Mouse (Mus musculus) forebrain, embryonic 15.5 days (tissue): ENCODE measurements around the gene Camk2g. TPM values are rescaled to one million over a fixed set of nuclear protein-coding genes. Genes with fewer than 3 reads are reported as not detected.

Source experiments
- ATAC-seq: fragments of 200-750 bp; cut with Nextera tagmentation; replicated peaks from 2 replicates; pipeline ENCODE4 v1.8.0; 2017; ENCODE audit warnings: mild to moderate bottlenecking, moderate TSS enrichment, moderate library complexity
- H3K27ac ChIP-seq: fragments of 300-500 bp; sonication (generic); replicated peaks from 2 replicates; pipeline ENCODE4 v1.5.1; 2015; ENCODE audit warnings: mild to moderate bottlenecking, inconsistent platforms
- H3K27me3 ChIP-seq: fragments of 300-500 bp; sonication (generic); 2 replicates; pipeline ENCODE4 v1.6.1; 2015; ENCODE audit warnings: inconsistent platforms
- H3K36me3 ChIP-seq: fragments of 300-500 bp; sonication (generic); 2 replicates; pipeline ENCODE4 v1.6.1; 2015; ENCODE audit warnings: mild to moderate bottlenecking, inconsistent platforms
- H3K4me1 ChIP-seq: fragments of 300-500 bp; sonication (generic); 2 replicates; pipeline ENCODE4 v1.6.1; 2015; ENCODE audit warnings: inconsistent platforms
- H3K4me2 ChIP-seq: fragments of 300-500 bp; sonication (generic); replicated peaks from 2 replicates; pipeline ENCODE4 v1.6.1; 2015; ENCODE audit warnings: mild to moderate bottlenecking, inconsistent platforms
- H3K4me3 ChIP-seq: fragments of 300-500 bp; sonication (generic); 2 replicates; pipeline ENCODE4 v1.5.1; 2015; ENCODE audit warnings: mild to moderate bottlenecking, inconsistent platforms
- H3K9ac ChIP-seq: fragments of 300-500 bp; sonication (generic); replicated peaks from 2 replicates; pipeline ENCODE4 v1.6.1; 2015; ENCODE audit warnings: mild to moderate bottlenecking, inconsistent platforms
- H3K9me3 ChIP-seq: fragments of 300-500 bp; sonication (generic); 2 replicates; pipeline ENCODE4 v1.6.1; 2016; ENCODE audit warnings: inconsistent platforms
- WGBS: fragments of 180-500 bp; shearing (Covaris S2); methylation state at CpG from one replicate; pipeline ENCODE4 v1.1.7; 2015; ENCODE audit warnings: mixed read lengths; 5-methylcytosine and 5-hydroxymethylcytosine counted together
- polyA plus RNA-seq: library from polyadenylated mRNA; unstranded; fragments of >200 nt; fragmentation: Nextera tagmentation; extraction: Ambion mirVana; gene quantifications from 2 replicates; pipeline ENCODE4 v1.2.1, GENCODE M21; 2015

Gene Camk2g
- polyA plus RNA-seq, 1 experiment from 2014 or later, result 95.6 TPM

- Histone ChIP-seq H3K4me3 (peak overlapping the region; percentile 75), H3K27me3 (no peaks in the 10 kb centered on the region), H3K4me2 (peak overlapping the region; percentile 78), H3K9me3 (no peaks in the 10 kb centered on the region), H3K27ac (no peak overlapping the region), H3K9ac (peak overlapping the region; percentile 90), H3K36me3 (peaks cover 35% of the 10 kb centered on the region), H3K4me1 (peaks cover 15% of the 10 kb centered on the region)
- no peak for ATAC-seq
- WGBS, result 51% methylated on average over 12 of the region's 12 CpGs
Observed at GRCm38 (mm10) chr14:20733041-20733951, 60.6 kb downstream of the Camk2g start.

GRCm38 (mm10) chr14:20730853-20731602 is 62.9 kb downstream of the Camk2g start:
- 91% methylated on average over 9 of the region's 9 CpGs for WGBS
- no peak overlapping the region for H3K4me2 ChIP-seq
- no peaks in the 10 kb centered on the region for H3K27me3 ChIP-seq
- H3K9ac ChIP-seq, result no peak overlapping the region
- H3K27ac ChIP-seq, result no peak overlapping the region
- H3K4me1 ChIP-seq, result peaks cover 15% of the 10 kb centered on the region
- H3K36me3 ChIP-seq, result peaks cover 45% of the 10 kb centered on the region
- ATAC-seq, result no peak
- no peak overlapping the region for H3K4me3 ChIP-seq
- no peaks in the 10 kb centered on the region for H3K9me3 ChIP-seq

- Histone ChIP-seq H3K4me2 (no peak overlapping the region), H3K27me3 (no peaks in the 10 kb centered on the region), H3K9me3 (no peaks in the 10 kb centered on the region), H3K4me3 (no peak overlapping the region), H3K27ac (no peak overlapping the region), H3K9ac (no peak overlapping the region), H3K36me3 (peaks cover 51% of the 10 kb centered on the region), H3K4me1 (peaks cover 12% of the 10 kb centered on the region)
- no peak for ATAC-seq
- whole genome bisulfite sequencing, result 93% methylated on average over 9 of the region's 9 CpGs
Observed at GRCm38 (mm10) chr14:20729871-20730270, 64.0 kb downstream of the Camk2g start.

GRCm38 (mm10) chr14:20725660-20726339 is 68.1 kb downstream of the Camk2g start:
- no peaks in the 10 kb centered on the region for H3K9me3 ChIP-seq
- H3K4me3 ChIP-seq, result no peak overlapping the region
- no peak for ATAC-seq
- no peak overlapping the region for H3K27ac ChIP-seq
- WGBS, result 88% methylated on average over 6 of the region's 6 CpGs
- H3K4me2 ChIP-seq, result no peak overlapping the region
- no peak overlapping the region for H3K9ac ChIP-seq
- no peaks in the 10 kb centered on the region for H3K27me3 ChIP-seq
- H3K4me1 ChIP-seq, result no peaks in the 10 kb centered on the region
- peaks cover 84% of the 10 kb centered on the region for H3K36me3 ChIP-seq

- Histone ChIP-seq H3K27ac (no peak overlapping the region), H3K9ac (no peak overlapping the region), H3K27me3 (no peaks in the 10 kb centered on the region), H3K4me3 (no peak overlapping the region), H3K4me2 (no peak overlapping the region), H3K36me3 (peaks cover 85% of the 10 kb centered on the region), H3K4me1 (no peaks in the 10 kb centered on the region), H3K9me3 (no peaks in the 10 kb centered on the region)
- WGBS, result 20% methylated on average over 5 of the region's 5 CpGs
- ATAC-seq, result peak; percentile 49
Observed at GRCm38 (mm10) chr14:20724043-20724442, 69.8 kb downstream of the Camk2g start.

- ATAC-seq, result no peak
- H3K4me1 ChIP-seq, result no peaks in the 10 kb centered on the region
- H3K4me3 ChIP-seq, result no peak overlapping the region
- H3K27ac ChIP-seq, result no peak overlapping the region
- no peaks in the 10 kb centered on the region for H3K27me3 ChIP-seq
- no peak overlapping the region for H3K4me2 ChIP-seq
- H3K9me3 ChIP-seq, result no peaks in the 10 kb centered on the region
- H3K36me3 ChIP-seq, result peaks cover 86% of the 10 kb centered on the region
- no peak overlapping the region for H3K9ac ChIP-seq
- 90% methylated on average over 12 of the region's 12 CpGs for WGBS
Observed at GRCm38 (mm10) chr14:20723006-20723405, 70.9 kb downstream of the Camk2g start.

GRCm38 (mm10) chr14:20721371-20721770 is 72.5 kb downstream of the Camk2g start:
- H3K9me3 ChIP-seq, result no peaks in the 10 kb centered on the region
- H3K4me1 ChIP-seq, result no peaks in the 10 kb centered on the region
- 86% methylated on average over 4 of the region's 4 CpGs for WGBS
- H3K27me3 ChIP-seq, result no peaks in the 10 kb centered on the region
- H3K36me3 ChIP-seq, result peaks cover 89% of the 10 kb centered on the region
- H3K4me3 ChIP-seq, result no peak overlapping the region
- H3K4me2 ChIP-seq, result no peak overlapping the region
- ATAC-seq, result peak; percentile 30; the same call in 1 of the 2 replicates
- H3K27ac ChIP-seq, result no peak overlapping the region
- H3K9ac ChIP-seq, result no peak overlapping the region

- no peak for ATAC-seq
- H3K4me3 ChIP-seq, result no peak overlapping the region
- H3K4me2 ChIP-seq, result no peak overlapping the region
- no peak overlapping the region for H3K9ac ChIP-seq
- H3K9me3 ChIP-seq, result no peaks in the 10 kb centered on the region
- WGBS, result 93% methylated on average over 12 of the region's 12 CpGs
- peaks cover 91% of the 10 kb centered on the region for H3K36me3 ChIP-seq
- H3K27me3 ChIP-seq, result no peaks in the 10 kb centered on the region
- no peak overlapping the region for H3K27ac ChIP-seq
- H3K4me1 ChIP-seq, result no peaks in the 10 kb centered on the region
Observed at GRCm38 (mm10) chr14:20719767-20720166, 74.1 kb downstream of the Camk2g start.

GRCm38 (mm10) chr14:20718443-20718842 is 75.4 kb downstream of the Camk2g start:
- Histone ChIP-seq H3K9me3 (no peaks in the 10 kb centered on the region), H3K9ac (no peak overlapping the region), H3K4me2 (no peak overlapping the region), H3K4me1 (no peaks in the 10 kb centered on the region), H3K36me3 (peaks cover 98% of the 10 kb centered on the region), H3K27ac (no peak overlapping the region), H3K4me3 (no peak overlapping the region), H3K27me3 (no peaks in the 10 kb centered on the region)
- no peak for ATAC-seq
- WGBS, result 91% methylated on average over 10 of the region's 10 CpGs

GRCm38 (mm10) chr14:20713832-20714231 is 80.1 kb downstream of the Camk2g start:
- Histone ChIP-seq H3K9me3 (no peaks in the 10 kb centered on the region), H3K9ac (no peak overlapping the region), H3K4me3 (no peak overlapping the region), H3K27ac (no peak overlapping the region), H3K4me1 (peaks cover 10% of the 10 kb centered on the region), H3K4me2 (no peak overlapping the region), H3K27me3 (no peaks in the 10 kb centered on the region), H3K36me3 (peaks cover 84% of the 10 kb centered on the region)
- no peak for ATAC-seq
- 81% methylated on average over 11 of the region's 11 CpGs for WGBS

- H3K27me3 ChIP-seq, result no peaks in the 10 kb centered on the region
- H3K36me3 ChIP-seq, result peaks cover 42% of the 10 kb centered on the region
- peak overlapping the region; percentile 77 for H3K9ac ChIP-seq
- peak overlapping the region; percentile 69 for H3K4me2 ChIP-seq
- no peaks in the 10 kb centered on the region for H3K9me3 ChIP-seq
- no peak for ATAC-seq
- peak overlapping the region; percentile 58 for H3K4me3 ChIP-seq
- peak overlapping the region; percentile 93 for H3K27ac ChIP-seq
- peaks cover 35% of the 10 kb centered on the region for H3K4me1 ChIP-seq
- 5% methylated on average over 10 of the region's 10 CpGs for WGBS
Observed at GRCm38 (mm10) chr14:20708239-20708638, 85.6 kb downstream of the Camk2g start.
